Mouse (Mus musculus) heart, embryonic 12.5 days (tissue): ENCODE results near the gene Trpc2. TPM values are rescaled to one million over a fixed set of nuclear protein-coding genes. Genes with fewer than 3 reads are reported as not detected.

Experiments used
- ATAC-seq: fragments of 200-750 bp; cut with Nextera tagmentation; 2 replicates; pipeline ENCODE4 v1.8.0; 2017; ENCODE audit warnings: moderate TSS enrichment, moderate library complexity; ENCODE audit not compliant: insufficient number of reproducible peaks, low FRiP score
- H3K27ac ChIP-seq: fragments of 300-500 bp; sonication (generic); 2 replicates; pipeline ENCODE4 v1.5.1; 2016; ENCODE audit warnings: mild to moderate bottlenecking, moderate library complexity; ENCODE audit not compliant: poor library complexity, severe bottlenecking
- H3K27me3 ChIP-seq: fragments of 300-500 bp; sonication (generic); replicated peaks from 2 replicates; pipeline ENCODE4 v1.6.1; 2016; ENCODE audit warnings: mild to moderate bottlenecking, moderate library complexity
- H3K36me3 ChIP-seq: fragments of 300-500 bp; sonication (generic); 2 replicates; pipeline ENCODE4 v1.6.1; 2016; ENCODE audit warnings: mild to moderate bottlenecking, moderate library complexity
- H3K4me1 ChIP-seq: fragments of 300-500 bp; sonication (generic); replicated peaks from 2 replicates; pipeline ENCODE4 v1.6.1; 2016; ENCODE audit warnings: mild to moderate bottlenecking
- H3K4me2 ChIP-seq: fragments of 300-500 bp; sonication (generic); 2 replicates; pipeline ENCODE4 v1.6.1; 2016; ENCODE audit warnings: mild to moderate bottlenecking, moderate library complexity
- H3K4me3 ChIP-seq: fragments of 300-500 bp; sonication (generic); 2 replicates; pipeline ENCODE4 v1.5.1; 2016; ENCODE audit warnings: mild to moderate bottlenecking
- H3K9ac ChIP-seq: fragments of 300-500 bp; sonication (generic); 2 replicates; pipeline ENCODE4 v1.6.1; 2016; ENCODE audit warnings: mild to moderate bottlenecking, moderate library complexity
- H3K9me3 ChIP-seq: fragments of 300-500 bp; sonication (generic); replicated peaks from 2 replicates; pipeline ENCODE4 v1.6.1; 2016; ENCODE audit warnings: mild to moderate bottlenecking, moderate library complexity
- WGBS: fragments of 180-500 bp; shearing (Covaris S2); methylation state at CpG from one replicate; pipeline ENCODE4 v1.1.7; 2016; 5-methylcytosine and 5-hydroxymethylcytosine counted together
- polyA plus RNA-seq: library from polyadenylated mRNA; unstranded; fragments of >200 nt; fragmentation: Nextera tagmentation; extraction: Ambion mirVana; gene quantifications from 2 replicates; pipeline ENCODE4 v1.2.1, GENCODE M21; 2016

Trpc2 gene
- polyA plus RNA-seq, 1 experiment from 2014 or later, result 0.15 TPM

- H3K27ac ChIP-seq, result no peak overlapping the region
- no peaks in the 10 kb centered on the region for H3K9me3 ChIP-seq
- no peaks in the 10 kb centered on the region for H3K36me3 ChIP-seq
- no peak overlapping the region for H3K4me3 ChIP-seq
- no peak overlapping the region; the same call in 1 of the 2 replicates for H3K4me2 ChIP-seq
- no peak overlapping the region for H3K9ac ChIP-seq
- ATAC-seq, result no peak
- peaks cover 48% of the 10 kb centered on the region for H3K4me1 ChIP-seq
- 38% methylated on average over 8 of the region's 8 CpGs for WGBS
- 0 out of 2 replicates have a peak, but pooled peaks cover 10% of the 10 kb centered on the region for H3K27me3 ChIP-seq
Measured at GRCm38 (mm10) chr7:102102241-102102640, 19.3 kb downstream of the Trpc2 start.

DNA sequence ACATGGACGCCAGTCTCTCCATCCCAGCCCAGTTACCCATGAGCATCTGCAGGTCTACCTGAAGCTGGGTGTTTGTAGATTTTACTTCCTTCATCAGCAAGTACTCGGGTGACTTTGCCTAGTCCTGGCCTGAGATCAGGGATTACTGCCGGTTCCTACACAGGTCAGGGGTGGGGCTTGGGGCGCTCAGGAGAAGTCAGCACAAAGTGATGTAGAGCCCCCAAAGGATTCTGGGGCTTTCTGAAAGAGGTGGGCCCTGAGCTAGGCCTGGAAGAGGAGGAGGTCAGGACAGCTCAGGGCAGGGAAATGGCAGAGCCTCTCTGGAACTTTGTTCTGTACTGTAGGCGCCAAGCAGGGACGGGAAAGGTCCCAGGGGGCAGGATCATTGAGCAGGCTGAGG lies 19.8 kb downstream of the Trpc2 start:
- peaks cover 49% of the 10 kb centered on the region for H3K4me1 ChIP-seq
- no peaks in the 10 kb centered on the region for H3K9me3 ChIP-seq
- H3K36me3 ChIP-seq, result no peaks in the 10 kb centered on the region
- H3K9ac ChIP-seq, result no peak overlapping the region
- H3K27me3 ChIP-seq, result 0 out of 2 replicates have a peak, but pooled peaks cover 6% of the 10 kb centered on the region
- H3K4me2 ChIP-seq, result no peak overlapping the region
- no peak overlapping the region for H3K4me3 ChIP-seq
- no peak for ATAC-seq
- 55% methylated on average over 6 of the region's 6 CpGs for WGBS
- H3K27ac ChIP-seq, result no peak overlapping the region

- no peak overlapping the region for H3K9ac ChIP-seq
- H3K4me1 ChIP-seq, result peaks cover 49% of the 10 kb centered on the region
- WGBS, result 50% methylated on average over 2 of the region's 2 CpGs
- no peak overlapping the region for H3K27ac ChIP-seq
- no peak overlapping the region for H3K4me2 ChIP-seq
- no peaks in the 10 kb centered on the region for H3K27me3 ChIP-seq
- no peaks in the 10 kb centered on the region for H3K36me3 ChIP-seq
- ATAC-seq, result no peak
- no peak overlapping the region for H3K4me3 ChIP-seq
- no peaks in the 10 kb centered on the region for H3K9me3 ChIP-seq
Measured at GRCm38 (mm10) chr7:102103555-102103954, 20.6 kb downstream of the Trpc2 start.

DNA sequence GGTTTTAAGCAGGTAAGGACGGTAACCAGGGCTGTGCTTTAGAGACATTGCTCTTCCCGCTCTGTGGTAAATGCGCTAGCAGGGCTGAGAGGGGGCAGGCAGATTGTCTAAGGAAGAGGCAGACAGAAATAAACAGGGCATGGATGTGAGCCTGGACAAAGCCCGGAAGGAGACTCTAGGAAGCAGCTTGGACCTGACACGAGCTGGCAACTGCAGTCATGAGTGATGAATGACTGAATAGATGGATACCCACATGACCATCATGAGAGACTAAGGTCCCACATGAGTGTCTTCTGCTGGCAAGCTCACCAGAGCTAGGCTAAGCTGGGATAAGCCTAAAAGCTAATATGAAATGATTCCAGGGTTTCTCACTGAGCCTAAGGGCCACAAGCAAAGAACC lies 21.2 kb downstream of the Trpc2 start:
- Histone ChIP-seq H3K4me3 (no peak overlapping the region), H3K4me2 (no peak overlapping the region), H3K27me3 (no peaks in the 10 kb centered on the region), H3K36me3 (no peaks in the 10 kb centered on the region), H3K4me1 (peaks cover 49% of the 10 kb centered on the region), H3K27ac (no peak overlapping the region), H3K9me3 (no peaks in the 10 kb centered on the region), H3K9ac (no peak overlapping the region)
- 60% methylated on average over 5 of the region's 5 CpGs for WGBS
- no peak for ATAC-seq

- Histone ChIP-seq H3K9me3 (no peaks in the 10 kb centered on the region), H3K4me3 (peak overlapping the region; percentile 45), H3K36me3 (no peaks in the 10 kb centered on the region), H3K9ac (peak overlapping the region; percentile 69), H3K27me3 (no peaks in the 10 kb centered on the region), H3K4me2 (peak overlapping the region; percentile 82), H3K4me1 (peaks cover 25% of the 10 kb centered on the region), H3K27ac (no peak overlapping the region)
- 7% methylated on average over 23 of the region's 23 CpGs for WGBS
- peak; percentile 23; the same call in 1 of the 2 replicates for ATAC-seq
Measured at GRCm38 (mm10) chr7:102106700-102107141, 23.8 kb downstream of the Trpc2 start.

DNA sequence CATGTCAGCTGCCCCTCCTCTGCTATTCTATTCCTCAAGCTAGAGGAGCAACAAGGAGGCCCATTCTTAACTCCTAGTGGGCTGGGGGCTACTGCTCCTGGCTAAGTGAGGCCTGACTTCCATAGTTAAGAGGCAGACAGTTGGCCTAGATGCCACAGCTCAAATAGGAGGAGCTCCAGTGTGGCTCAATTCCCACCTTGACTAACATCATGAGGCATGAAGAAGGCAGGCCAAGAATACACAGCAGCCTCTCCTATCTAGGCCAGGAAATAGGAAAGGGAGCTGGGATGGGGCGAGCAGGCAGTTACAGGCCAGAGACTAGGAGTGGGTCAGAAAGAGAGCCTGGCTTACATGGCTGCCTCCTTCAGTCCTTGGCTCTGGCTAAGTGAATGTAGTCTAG lies 25.3 kb downstream of the Trpc2 start:
- H3K27me3 ChIP-seq, result peaks cover 4% of the 10 kb centered on the region; the same call in 1 of the 2 replicates
- H3K4me2 ChIP-seq, result no peak overlapping the region
- H3K4me3 ChIP-seq, result no peak overlapping the region

GRCm38 (mm10) chr7:102109171-102109570 lies 26.3 kb downstream of the Trpc2 start, which contains the start of gene Art5:
Art5 (minus strand) TSS chr7:102109489.
- no peak for ATAC-seq
- Histone ChIP-seq H3K4me1 (peaks cover 11% of the 10 kb centered on the region), H3K9me3 (no peaks in the 10 kb centered on the region), H3K9ac (no peak within 1 kb of the TSS), H3K27me3 (peaks cover 9% of the 10 kb centered on the region; the same call in 1 of the 2 replicates), H3K4me3 (no peak within 1 kb of the TSS), H3K4me2 (no peak within 1 kb of the TSS), H3K27ac (no peak within 1 kb of the TSS), H3K36me3 (no peaks in the 10 kb centered on the region)
- WGBS, result 76% methylated on average over 7 of the region's 7 CpGs

More for the DNA sequence above, 25.3 kb downstream of the Trpc2 start:
- no peak for ATAC-seq
- no peak overlapping the region for H3K9ac ChIP-seq
- peaks cover 12% of the 10 kb centered on the region for H3K4me1 ChIP-seq
- 79% methylated on average over 1 of the region's 1 CpGs for WGBS
- no peak overlapping the region for H3K27ac ChIP-seq
- H3K9me3 ChIP-seq, result no peaks in the 10 kb centered on the region
- H3K36me3 ChIP-seq, result no peaks in the 10 kb centered on the region

DNA sequence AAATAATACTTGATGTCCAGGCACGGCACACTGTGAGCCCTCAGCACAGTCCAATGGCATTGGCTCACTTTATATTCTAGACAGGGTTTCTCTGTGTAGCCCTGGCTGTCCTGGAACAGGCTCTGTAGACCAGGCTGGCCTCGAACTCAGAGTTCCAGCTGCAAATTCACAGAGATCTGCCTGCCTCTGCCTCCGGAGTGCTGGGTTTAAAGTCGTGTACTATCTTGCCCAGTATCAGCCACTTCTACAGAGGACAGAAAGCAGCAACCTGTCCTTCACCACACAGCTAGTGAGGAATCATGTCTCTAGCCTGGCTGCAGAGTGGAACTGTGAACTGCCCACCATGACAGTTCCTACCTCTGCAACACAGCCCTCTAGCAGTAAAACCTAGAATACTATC lies 26.8 kb downstream of the Trpc2 start:
- Histone ChIP-seq H3K9me3 (no peaks in the 10 kb centered on the region), H3K36me3 (no peaks in the 10 kb centered on the region), H3K4me2 (no peak overlapping the region), H3K4me1 (peaks cover 11% of the 10 kb centered on the region), H3K27ac (no peak overlapping the region), H3K4me3 (no peak overlapping the region), H3K9ac (no peak overlapping the region), H3K27me3 (peaks cover 9% of the 10 kb centered on the region; the same call in 1 of the 2 replicates)
- no peak for ATAC-seq
- 79% methylated on average over 4 of the region's 4 CpGs for WGBS

DNA sequence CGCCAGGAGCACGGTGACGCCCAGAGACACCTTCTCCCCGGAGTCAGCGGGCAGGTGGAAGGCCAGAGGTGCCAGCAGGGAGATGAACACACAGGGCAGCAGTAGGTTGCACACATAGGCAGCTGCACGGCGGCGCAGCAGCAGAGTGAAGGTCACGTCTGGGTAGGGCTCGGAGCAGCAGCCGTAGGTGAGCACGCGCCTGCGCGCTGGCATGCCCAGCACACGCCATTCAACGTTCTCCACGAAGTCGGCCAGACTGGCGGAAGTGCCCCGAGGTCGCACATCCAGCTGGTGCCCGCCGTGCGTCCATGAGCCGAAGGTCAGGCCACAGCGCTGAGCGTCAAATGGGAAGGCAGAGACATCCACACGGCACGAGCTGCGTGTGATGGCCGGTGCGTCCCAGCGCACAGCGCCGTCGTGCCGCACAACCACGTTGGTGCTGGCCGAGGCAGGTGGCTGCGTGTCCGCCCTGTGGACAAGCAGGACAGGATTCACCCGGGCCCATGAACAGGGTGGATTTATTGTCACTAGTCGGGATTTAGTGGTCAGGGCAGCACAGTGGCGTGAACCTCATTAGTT lies 30.3 kb downstream of the Trpc2 start:
- no peak overlapping the region for H3K27ac ChIP-seq
- no peak for ATAC-seq
- peaks cover 3% of the 10 kb centered on the region for H3K36me3 ChIP-seq
- no peak overlapping the region for H3K9ac ChIP-seq
- H3K4me2 ChIP-seq, result no peak overlapping the region
- H3K4me3 ChIP-seq, result no peak overlapping the region
- H3K4me1 ChIP-seq, result no peaks in the 10 kb centered on the region
- H3K9me3 ChIP-seq, result no peaks in the 10 kb centered on the region
- peaks cover 9% of the 10 kb centered on the region; the same call in 1 of the 2 replicates for H3K27me3 ChIP-seq
- WGBS, result 66% methylated on average over 45 of the region's 45 CpGs

DNA sequence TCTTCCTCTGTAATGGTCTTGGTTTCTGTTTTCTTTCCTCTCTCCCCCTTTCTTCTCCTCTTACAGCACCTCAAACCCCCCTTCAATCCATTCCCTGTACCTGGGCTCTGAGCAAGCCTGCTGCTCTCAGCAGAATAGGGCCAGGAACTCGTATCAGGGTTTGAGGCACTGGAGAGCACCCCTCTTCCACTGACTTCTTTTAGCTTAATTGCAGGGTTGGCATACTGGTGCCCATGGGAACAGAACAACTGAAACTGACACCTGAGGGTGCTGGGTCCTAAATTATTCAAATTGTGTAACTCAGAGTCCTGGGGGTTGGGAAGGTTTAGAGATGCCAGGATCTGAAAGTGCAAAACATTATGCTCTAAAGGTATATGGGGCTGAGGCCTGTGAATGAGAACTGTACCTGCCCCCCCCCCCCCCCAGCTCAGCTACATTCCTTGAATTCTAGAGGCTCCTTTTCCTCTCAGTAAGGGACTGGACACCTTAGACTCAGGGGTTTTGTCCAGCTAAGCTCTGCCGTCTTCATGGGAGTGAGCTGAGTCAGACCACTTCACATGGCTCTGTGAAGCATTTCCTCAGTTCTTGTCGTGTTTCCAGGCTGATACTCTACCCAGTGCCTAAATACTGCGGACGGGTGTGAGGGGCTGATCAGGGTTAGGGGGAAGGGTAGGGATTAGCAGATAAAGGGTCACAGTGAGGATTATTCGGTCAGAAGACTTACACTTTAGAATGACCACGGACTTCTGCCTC lies 33.8 kb downstream of the Trpc2 start, which contains the start of gene Chrna10:
TSS of gene Chrna10 (minus strand) at position 250 of the 753 bp plus-strand sequence.
- H3K9me3 ChIP-seq, result no peaks in the 10 kb centered on the region
- H3K9ac ChIP-seq, result no peak within 1 kb of the TSS
- peaks cover 37% of the 10 kb centered on the region for H3K36me3 ChIP-seq
- no peak within 1 kb of the TSS for H3K4me2 ChIP-seq
- ATAC-seq, result no peak
- H3K27me3 ChIP-seq, result peaks cover 9% of the 10 kb centered on the region; the same call in 1 of the 2 replicates
- 32% methylated on average over 7 of the region's 7 CpGs for WGBS
- H3K4me3 ChIP-seq, result no peak within 1 kb of the TSS
- no peaks in the 10 kb centered on the region for H3K4me1 ChIP-seq
- no peak within 1 kb of the TSS for H3K27ac ChIP-seq

- Histone ChIP-seq H3K27ac (no peak overlapping the region), H3K9ac (no peak overlapping the region), H3K4me3 (no peak overlapping the region), H3K27me3 (peaks cover 9% of the 10 kb centered on the region; the same call in 1 of the 2 replicates), H3K4me2 (no peak overlapping the region), H3K4me1 (no peaks in the 10 kb centered on the region), H3K36me3 (peaks cover 43% of the 10 kb centered on the region), H3K9me3 (no peaks in the 10 kb centered on the region)
- no peak for ATAC-seq
- 77% methylated on average over 6 of the region's 6 CpGs for WGBS
Measured at GRCm38 (mm10) chr7:102117382-102117781, 34.5 kb downstream of the Trpc2 start.
